Mouse (Mus musculus) midbrain, embryonic 11.5 days (tissue): ENCODE measurements around the gene Dhx32. TPM values are rescaled to one million over a fixed set of nuclear protein-coding genes. Genes with fewer than 3 reads are reported as not detected.

Source experiments
- ATAC-seq: fragments of 200-750 bp; cut with Nextera tagmentation; 2 replicates; pipeline ENCODE4 v1.8.0; 2017; ENCODE audit warnings: moderate TSS enrichment, moderate library complexity; ENCODE audit not compliant: low FRiP score
- DNase-seq: peaks from one replicate; pipeline ENCODE4 v3.0.0; 2015; ENCODE audit warnings: low spot score; ENCODE audit errors: missing footprints
- H3K27ac ChIP-seq: fragments of 300-500 bp; sonication (generic); 2 replicates; pipeline ENCODE4 v1.5.1; 2014; ENCODE audit warnings: low read depth, low read length
- H3K27me3 ChIP-seq: fragments of 300-500 bp; sonication (generic); 2 replicates; pipeline ENCODE4 v1.6.1; 2014; ENCODE audit warnings: mild to moderate bottlenecking, low read length, moderate library complexity, mixed read lengths; ENCODE audit not compliant: control insufficient read depth, insufficient read depth
- H3K36me3 ChIP-seq: fragments of 300-500 bp; sonication (generic); 2 replicates; pipeline ENCODE4 v1.6.1; 2014; ENCODE audit warnings: mild to moderate bottlenecking, low read length, moderate library complexity, mixed read lengths; ENCODE audit not compliant: control insufficient read depth, insufficient read depth
- H3K4me1 ChIP-seq: fragments of 300-500 bp; sonication (generic); 2 replicates; pipeline ENCODE4 v1.6.1; 2014; ENCODE audit warnings: low read length; ENCODE audit not compliant: control insufficient read depth, insufficient read depth
- H3K4me2 ChIP-seq: fragments of 300-500 bp; sonication (generic); 2 replicates; pipeline ENCODE4 v1.6.1; 2014; ENCODE audit warnings: mild to moderate bottlenecking, moderate library complexity
- H3K4me3 ChIP-seq: fragments of 300-500 bp; sonication (generic); 2 replicates; pipeline ENCODE4 v1.5.1; 2014; ENCODE audit warnings: low read depth, low read length
- H3K9ac ChIP-seq: fragments of 300-500 bp; sonication (generic); 2 replicates; pipeline ENCODE4 v1.6.1; 2014; ENCODE audit warnings: low read length
- H3K9me3 ChIP-seq: fragments of 300-500 bp; sonication (generic); 2 replicates; pipeline ENCODE4 v1.6.1; 2016; ENCODE audit warnings: low read length; ENCODE audit not compliant: control insufficient read depth
- WGBS: fragments of 180-500 bp; shearing (Covaris S2); extraction: QIAGEN DNeasy Blood & Tissue Kit; methylation state at CpG from one replicate; pipeline ENCODE4 v1.1.7; 2014; 5-methylcytosine and 5-hydroxymethylcytosine counted together
- polyA plus RNA-seq: library from polyadenylated mRNA; unstranded; fragments of >200 nt; fragmentation: Nextera tagmentation; extraction: Ambion mirVana; gene quantifications from 2 replicates; pipeline ENCODE4 v1.2.1, GENCODE M21; 2014

Gene Dhx32
- polyA plus RNA-seq, 1 experiment from 2014 or later = 82.6 TPM

GRCm38 (mm10) chr7:133781583-133781982 lies 943 bp downstream of the Dhx32 start:
- Histone ChIP-seq H3K36me3 (no peaks in the 10 kb centered on the region), H3K4me1 (no peaks in the 10 kb centered on the region), H3K9me3 (no peaks in the 10 kb centered on the region), H3K4me3 (no peak overlapping the region), H3K27ac (no peak overlapping the region), H3K9ac (no peak overlapping the region), H3K27me3 (no peaks in the 10 kb centered on the region), H3K4me2 (no peak overlapping the region)
- whole genome bisulfite sequencing = 67% methylated on average over 6 of the region's 6 CpGs
- no peak for DNase-seq
- ATAC-seq = no peak

- H3K36me3 ChIP-seq = no peaks in the 10 kb centered on the region
- ATAC-seq (peak; percentile 94), DNase-seq (peak; percentile 98)
- H3K27ac ChIP-seq = no peak within 1 kb of the TSS
- under 1% methylated on average over 45 of the region's 45 CpGs for WGBS
- peak within 1 kb of the TSS; percentile 86 for H3K4me2 ChIP-seq
- peak within 1 kb of the TSS; percentile 84 for H3K9ac ChIP-seq
- peaks cover 4% of the 10 kb centered on the region; the same call in 1 of the 2 replicates for H3K4me1 ChIP-seq
- H3K4me3 ChIP-seq = peak within 1 kb of the TSS; percentile 87
- no peaks in the 10 kb centered on the region for H3K27me3 ChIP-seq
- no peaks in the 10 kb centered on the region for H3K9me3 ChIP-seq
Observed at GRCm38 (mm10) chr7:133776626-133776996, 5.9 kb downstream of the Dhx32 start, which contains the start of gene Fank1. Gene Fank1, plus strand, starts transcription at chr7:133776861.

DNA sequence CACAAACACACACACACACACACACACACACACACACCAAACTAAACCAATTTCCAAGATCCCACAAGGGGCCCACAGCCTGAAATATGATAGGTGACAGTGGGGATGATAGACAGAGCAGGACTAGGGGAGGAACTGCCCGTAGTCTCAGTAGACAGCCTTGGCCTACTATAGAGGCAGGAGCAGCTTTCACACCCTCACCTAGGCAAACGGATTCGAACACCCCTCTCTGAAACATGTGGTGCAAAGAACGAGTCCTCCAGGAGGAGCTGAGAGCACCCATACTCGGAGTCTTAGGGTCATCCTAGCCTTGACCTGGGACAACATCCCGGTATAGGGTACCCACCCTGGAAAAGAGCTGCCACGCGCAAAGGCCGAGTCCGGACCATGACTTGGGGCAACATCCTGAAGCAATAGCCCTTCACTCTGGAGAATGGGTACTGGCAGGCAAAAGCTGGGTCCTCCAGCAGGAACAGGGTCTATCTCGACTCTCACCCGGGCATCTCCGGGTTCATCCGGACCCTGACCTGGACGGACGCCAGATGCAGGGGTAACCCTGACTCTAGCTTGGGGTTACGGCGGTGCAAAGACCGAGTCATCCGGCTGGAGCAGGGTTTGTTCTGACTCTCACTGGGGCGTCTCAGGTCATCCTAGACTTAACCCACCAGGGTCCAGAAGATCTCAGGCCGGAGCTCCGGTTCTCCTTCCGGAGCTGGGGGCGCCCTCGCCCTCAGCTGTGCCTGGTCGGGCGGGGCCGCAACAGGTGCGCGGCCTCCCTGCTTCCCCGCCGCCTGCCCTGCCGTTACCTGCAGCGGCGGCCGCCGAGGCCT lies 6.5 kb downstream of the Dhx32 start:
- WGBS = 4% methylated on average over 38 of the region's 38 CpGs
- Histone ChIP-seq H3K4me2 (peak overlapping the region; percentile 86), H3K4me3 (peak overlapping the region; percentile 87), H3K27ac (no peak overlapping the region), H3K4me1 (peaks cover 4% of the 10 kb centered on the region; the same call in 1 of the 2 replicates), H3K36me3 (no peaks in the 10 kb centered on the region), H3K9ac (peak overlapping the region; percentile 84), H3K9me3 (no peaks in the 10 kb centered on the region), H3K27me3 (no peaks in the 10 kb centered on the region)
- ATAC-seq (peak; percentile 74), DNase-seq (peak; percentile 92)

DNA sequence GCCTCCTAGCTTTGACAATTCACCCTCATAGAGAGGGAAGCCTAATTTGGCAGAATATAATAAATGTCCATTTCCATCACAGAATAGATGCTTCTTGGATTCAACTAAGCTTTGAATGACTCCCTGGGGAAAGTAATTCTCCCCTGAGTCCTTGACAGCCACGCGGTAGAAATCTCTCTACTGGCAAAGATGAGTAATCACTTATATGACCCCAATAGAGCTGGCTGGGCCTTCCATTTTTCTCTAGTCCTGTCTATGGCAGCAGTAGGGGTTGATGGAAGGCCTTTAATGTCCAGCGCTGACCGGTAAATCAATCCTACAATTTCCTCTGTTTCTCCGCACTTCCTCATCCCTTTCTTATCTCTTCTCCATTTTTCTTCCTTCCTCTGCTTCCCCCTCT lies 7.3 kb downstream of the Dhx32 start:
- ATAC-seq (no peak), DNase-seq (no peak)
- Histone ChIP-seq H3K9me3 (no peaks in the 10 kb centered on the region), H3K9ac (no peak overlapping the region), H3K4me3 (no peak overlapping the region), H3K27ac (no peak overlapping the region), H3K4me1 (peaks cover 4% of the 10 kb centered on the region; the same call in 1 of the 2 replicates), H3K4me2 (no peak overlapping the region), H3K27me3 (no peaks in the 10 kb centered on the region), H3K36me3 (no peaks in the 10 kb centered on the region)
- WGBS = 76% methylated on average over 5 of the region's 5 CpGs

- DNase-seq = no peak
- no peaks in the 10 kb centered on the region for H3K9me3 ChIP-seq
Observed at GRCm38 (mm10) chr7:133768517-133768916, 14.0 kb downstream of the Dhx32 start.

DNA sequence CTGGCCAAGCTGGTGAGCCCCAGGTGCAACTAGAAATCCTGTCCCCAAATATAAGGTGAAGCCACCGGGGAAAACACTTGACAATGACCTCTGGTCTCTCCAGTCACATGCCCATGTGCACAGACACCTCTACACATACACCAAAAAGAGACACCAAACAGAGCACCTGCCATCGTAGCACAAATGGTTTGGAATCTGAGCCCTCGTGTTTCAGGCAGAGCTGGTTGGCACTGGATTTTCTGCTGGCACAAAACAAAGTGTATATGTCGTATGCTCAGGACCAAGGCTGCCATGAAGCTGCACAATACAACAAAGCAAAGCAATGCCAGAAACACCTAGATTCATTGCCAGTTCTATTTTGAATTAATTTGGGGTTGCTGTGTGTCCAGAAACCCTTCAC lies 14.5 kb downstream of the Dhx32 start:
- WGBS = 87% methylated on average over 4 of the region's 4 CpGs
- ATAC-seq (no peak), DNase-seq (no peak)
- peaks cover 3% of the 10 kb centered on the region; the same call in 1 of the 2 replicates for H3K4me1 ChIP-seq
- H3K27ac ChIP-seq = no peak overlapping the region
- no peak overlapping the region for H3K9ac ChIP-seq
- H3K36me3 ChIP-seq = no peaks in the 10 kb centered on the region
- no peak overlapping the region for H3K4me2 ChIP-seq
- H3K27me3 ChIP-seq = no peaks in the 10 kb centered on the region
- no peak overlapping the region for H3K4me3 ChIP-seq
- no peaks in the 10 kb centered on the region for H3K9me3 ChIP-seq

More at GRCm38 (mm10) chr7:133768517-133768916, 14.0 kb downstream of the Dhx32 start:
- 76% methylated on average over 5 of the region's 5 CpGs for WGBS
- ATAC-seq = no peak
- no peak overlapping the region for H3K9ac ChIP-seq
- no peak overlapping the region for H3K4me2 ChIP-seq
- no peaks in the 10 kb centered on the region for H3K36me3 ChIP-seq
- no peak overlapping the region for H3K4me3 ChIP-seq
- no peaks in the 10 kb centered on the region for H3K27me3 ChIP-seq
- H3K27ac ChIP-seq = no peak overlapping the region
- peaks cover 3% of the 10 kb centered on the region; the same call in 1 of the 2 replicates for H3K4me1 ChIP-seq

DNA sequence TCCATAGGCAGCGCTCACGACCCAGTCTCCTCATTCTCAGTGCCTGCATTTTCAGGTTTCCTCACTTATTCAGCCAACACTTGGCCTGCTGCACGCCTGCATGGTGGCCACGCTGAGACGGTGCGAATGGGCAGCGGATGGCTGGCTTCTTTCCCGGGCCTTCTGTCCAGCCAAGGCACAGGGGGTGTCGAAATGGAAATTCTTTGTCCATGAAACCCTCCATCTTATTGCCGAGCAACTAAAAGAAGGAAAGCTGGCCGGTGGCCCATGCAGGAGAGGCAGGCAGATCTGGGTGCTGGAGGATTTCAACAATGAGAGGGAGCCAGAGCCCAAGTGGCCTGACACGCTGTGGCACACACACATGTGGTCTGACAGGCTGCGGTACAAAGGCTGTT lies 16.7 kb downstream of the Dhx32 start:
- H3K27ac ChIP-seq = no peak overlapping the region
- H3K9me3 ChIP-seq = peaks cover 4% of the 10 kb centered on the region; the same call in 1 of the 2 replicates
- no peak overlapping the region for H3K4me3 ChIP-seq
- peaks cover 3% of the 10 kb centered on the region; the same call in 1 of the 2 replicates for H3K4me1 ChIP-seq
- ATAC-seq (no peak), DNase-seq (no peak)
- H3K36me3 ChIP-seq = no peaks in the 10 kb centered on the region
- 73% methylated on average over 13 of the region's 13 CpGs for WGBS
- H3K9ac ChIP-seq = no peak overlapping the region; the same call in 1 of the 2 replicates
- H3K27me3 ChIP-seq = no peaks in the 10 kb centered on the region
- H3K4me2 ChIP-seq = no peak overlapping the region

DNA sequence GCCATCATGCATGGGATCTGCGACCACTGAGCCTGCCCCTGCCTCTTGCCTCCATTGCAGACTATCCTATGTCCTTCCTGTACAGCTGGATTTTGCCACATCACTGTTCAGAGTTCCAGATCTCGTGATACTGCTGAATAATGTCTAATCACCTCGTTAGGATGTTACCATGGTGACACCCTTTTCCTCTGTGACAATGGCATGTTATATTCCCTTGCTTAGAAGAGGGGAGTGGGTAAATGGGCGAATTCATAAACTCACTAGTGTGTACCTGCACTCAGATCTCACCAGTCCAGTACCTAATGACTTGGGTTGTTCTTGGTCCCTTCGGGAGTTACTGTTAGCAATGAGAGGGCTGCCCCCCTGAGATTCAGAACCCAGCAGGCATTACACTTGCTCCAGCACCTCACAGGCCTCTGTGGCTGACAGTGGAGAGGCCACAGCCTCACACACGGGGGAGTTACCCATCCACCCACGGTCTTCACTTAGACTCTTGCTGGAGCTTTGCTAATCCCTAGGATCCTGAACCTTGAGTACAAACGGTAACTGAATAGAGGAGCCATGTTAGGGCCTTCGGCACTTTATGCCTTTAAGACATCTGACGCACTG lies 17.2 kb downstream of the Dhx32 start:
- Histone ChIP-seq H3K27ac (no peak overlapping the region), H3K4me1 (peaks cover 3% of the 10 kb centered on the region; the same call in 1 of the 2 replicates), H3K27me3 (no peaks in the 10 kb centered on the region), H3K4me3 (no peak overlapping the region), H3K9ac (no peak overlapping the region; the same call in 1 of the 2 replicates), H3K36me3 (no peaks in the 10 kb centered on the region), H3K9me3 (peaks cover 4% of the 10 kb centered on the region; the same call in 1 of the 2 replicates), H3K4me2 (no peak overlapping the region)
- 63% methylated on average over 10 of the region's 10 CpGs for WGBS
- ATAC-seq = no peak
- DNase-seq = no peak

- no peak overlapping the region for H3K4me3 ChIP-seq
- H3K27ac ChIP-seq = no peak overlapping the region
- no peaks in the 10 kb centered on the region for H3K36me3 ChIP-seq
- H3K4me2 ChIP-seq = no peak overlapping the region
- peaks cover 6% of the 10 kb centered on the region; the same call in 1 of the 2 replicates for H3K4me1 ChIP-seq
- H3K9ac ChIP-seq = no peak overlapping the region
- 93% methylated on average over 2 of the region's 2 CpGs for WGBS
- no peak for ATAC-seq
- no peak for DNase-seq
- no peaks in the 10 kb centered on the region for H3K27me3 ChIP-seq
- H3K9me3 ChIP-seq = peaks cover 4% of the 10 kb centered on the region; the same call in 1 of the 2 replicates
Observed at GRCm38 (mm10) chr7:133764425-133764824, 18.1 kb downstream of the Dhx32 start.
